Mouse (Mus musculus): ENCODE results near the gene Cfap65. TPM values are rescaled to one million over a fixed set of nuclear protein-coding genes. Genes with fewer than 3 reads are reported as not detected.

The Cfap65 gene
- polyA plus RNA-seq, 2 experiments: under 0.01 TPM; not detected in 1

DNA sequence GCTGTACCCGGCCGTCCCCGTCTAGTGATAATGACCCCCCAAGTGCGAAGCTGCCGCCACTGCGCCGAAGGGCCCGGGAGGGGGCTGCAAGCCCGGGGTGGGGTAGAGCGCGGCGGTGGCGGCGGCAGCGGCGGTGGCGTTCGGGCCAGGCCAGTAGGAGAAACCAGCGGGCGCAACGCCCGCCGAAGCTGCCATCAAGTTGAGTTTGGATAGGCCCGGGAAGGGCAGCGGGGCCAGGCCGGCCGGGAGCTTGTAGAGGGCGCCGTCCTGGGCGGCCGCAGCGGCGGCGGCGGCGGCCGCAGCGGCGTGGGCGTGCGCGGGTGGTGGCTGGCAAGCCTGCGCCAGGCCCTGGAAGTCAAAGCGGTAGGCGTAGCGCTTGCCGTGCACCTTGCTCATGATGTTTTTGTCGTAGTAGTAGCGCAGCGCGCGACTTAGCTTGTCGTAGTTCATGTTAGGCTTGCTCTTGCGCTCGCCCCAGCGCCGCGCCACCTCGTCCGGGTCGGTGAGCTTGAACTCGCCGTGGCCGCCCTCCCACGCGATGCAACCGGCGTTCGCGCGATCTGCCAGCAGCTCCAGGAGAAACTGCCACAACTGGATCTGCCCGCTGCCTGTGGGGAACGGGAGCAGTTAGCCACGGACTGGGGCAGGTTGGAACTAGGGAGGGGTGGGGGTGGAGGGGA is 53.2 kb downstream of the Cfap65 start:
- WGBS (ENCODE audit: insufficient replicate concordance): 1% methylated on average over 74 of the region's 74 CpGs
- no peaks in the 10 kb centered on the region for H3K9me3 ChIP-seq (ENCODE audit: control insufficient read depth, low read length)
- no peaks in the 10 kb centered on the region for H3K36me3 ChIP-seq (replicated peaks; ENCODE audit: control insufficient read depth, insufficient read depth, low read depth)
- DNase-seq (ENCODE audit: low read depth in 3 of 3, low spot score in 3 of 3): no peak
- H3K27me3 ChIP-seq (ENCODE audit: control insufficient read depth, insufficient read depth, low read length): peaks cover 65% of the 10 kb centered on the region
- ATAC-seq (ENCODE audit: insufficient read depth): no peak
- H3K4me3 ChIP-seq (ENCODE audit: insufficient read depth in 1 of 2, low read depth in 2 of 2, low read length in 2 of 2): no peak overlapping the region
- TF ChIP-seq CTCF (IDR thresholded peaks at IDR 0.05; ENCODE audit: low read depth) (no peak), EP300 (IDR thresholded peaks at IDR 0.05; ENCODE audit: low read depth) (no peak)
- no peaks in the 10 kb centered on the region for H3K4me1 ChIP-seq (replicated peaks; ENCODE audit: control insufficient read depth in 2 of 2, insufficient read depth in 2 of 2, low read length in 1 of 2)
- no peak overlapping the region for H3K9ac ChIP-seq (replicated peaks)
- H3K27ac ChIP-seq: no peak overlapping the region
- H3K4me2 ChIP-seq (ENCODE audit: low read depth): peak overlapping the region; percentile 33

DNA sequence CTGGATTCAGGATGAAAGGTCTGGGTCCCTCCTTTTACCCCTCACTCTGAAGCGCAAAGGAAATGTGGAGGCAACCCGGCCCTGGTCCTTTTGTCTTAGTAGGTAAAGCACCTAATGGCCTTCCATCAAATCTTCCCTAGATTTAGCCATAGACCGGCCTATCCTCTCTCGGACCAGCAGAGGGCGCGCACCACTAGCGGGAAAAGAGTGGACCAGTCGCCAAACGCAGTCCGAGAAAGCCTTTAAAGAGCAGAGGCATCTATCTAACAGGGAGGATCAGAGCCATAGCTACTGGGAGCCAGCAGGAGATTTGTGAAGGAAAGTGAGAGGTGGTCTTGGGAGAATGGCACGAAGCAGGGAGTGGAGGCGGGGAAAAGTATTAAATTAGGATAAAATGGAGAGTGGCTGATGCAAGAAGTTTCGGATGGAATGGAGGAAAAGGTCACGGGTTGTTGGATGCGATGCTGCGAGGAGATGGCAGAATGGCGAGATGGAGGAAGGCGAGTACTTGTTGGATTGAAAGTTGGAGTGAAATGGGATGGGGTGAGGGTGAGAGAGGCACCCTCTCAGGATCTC is 54.5 kb downstream of the Cfap65 start:
- no peaks in the 10 kb centered on the region for H3K4me1 ChIP-seq (replicated peaks; ENCODE audit: control insufficient read depth in 2 of 2, insufficient read depth in 2 of 2, low read length in 1 of 2)
- DNase-seq (ENCODE audit: low read depth in 3 of 3, low spot score in 3 of 3) (peak in 1 of 3 experiments; percentile 23), ATAC-seq (ENCODE audit: insufficient read depth) (no peak)
- H3K4me2 ChIP-seq (ENCODE audit: low read depth): no peak overlapping the region
- no peaks in the 10 kb centered on the region for H3K9me3 ChIP-seq (ENCODE audit: control insufficient read depth, low read length)
- H3K27me3 ChIP-seq (ENCODE audit: control insufficient read depth, insufficient read depth, low read length): peaks cover 54% of the 10 kb centered on the region
- 5% methylated on average over 18 of the region's 18 CpGs for WGBS (ENCODE audit: insufficient replicate concordance)
- TF ChIP-seq CTCF (IDR thresholded peaks at IDR 0.05; ENCODE audit: low read depth): peak; percentile 87
- TF ChIP-seq EP300 (IDR thresholded peaks at IDR 0.05; ENCODE audit: low read depth): no peak
- no peaks in the 10 kb centered on the region for H3K36me3 ChIP-seq (replicated peaks; ENCODE audit: control insufficient read depth, insufficient read depth, low read depth)
- H3K27ac ChIP-seq: no peak overlapping the region
- no peak overlapping the region for H3K4me3 ChIP-seq (ENCODE audit: insufficient read depth in 1 of 2, low read depth in 2 of 2, low read length in 2 of 2)
- no peak overlapping the region for H3K9ac ChIP-seq (replicated peaks)

DNA sequence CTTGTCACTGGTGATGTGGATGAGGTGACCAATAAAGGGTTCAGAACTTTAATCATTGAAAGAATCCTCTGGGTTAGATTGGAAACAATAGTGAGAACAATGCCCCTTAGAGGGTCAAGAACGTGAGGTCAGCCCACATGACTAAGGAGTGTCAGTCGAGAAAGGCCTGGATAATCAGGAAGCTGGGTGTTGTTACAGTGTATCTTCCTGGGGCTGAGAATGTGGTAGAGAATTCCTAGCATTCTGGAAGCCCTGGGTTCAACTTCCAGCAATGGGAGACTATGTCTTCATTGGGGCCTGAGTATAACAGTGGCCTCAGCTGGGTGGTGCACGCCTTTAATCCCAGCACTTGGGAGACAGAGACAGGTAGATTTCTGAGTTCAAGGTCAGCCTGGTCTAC is 58.2 kb downstream of the Cfap65 start:
- TF ChIP-seq CTCF (IDR thresholded peaks at IDR 0.05; ENCODE audit: low read depth) (no peak), EP300 (IDR thresholded peaks at IDR 0.05; ENCODE audit: low read depth) (no peak)
- no peaks in the 10 kb centered on the region for H3K9me3 ChIP-seq (ENCODE audit: control insufficient read depth, low read length)
- no peaks in the 10 kb centered on the region for H3K36me3 ChIP-seq (replicated peaks; ENCODE audit: control insufficient read depth, insufficient read depth, low read depth)
- no peak overlapping the region for H3K9ac ChIP-seq (replicated peaks)
- WGBS (ENCODE audit: insufficient replicate concordance): 20% methylated on average over 3 of the region's 3 CpGs
- no peak overlapping the region for H3K4me2 ChIP-seq (ENCODE audit: low read depth)
- no peak overlapping the region for H3K27ac ChIP-seq
- DNase-seq (ENCODE audit: low read depth in 3 of 3, low spot score in 3 of 3) (no peak), ATAC-seq (ENCODE audit: insufficient read depth) (no peak)
- no peak overlapping the region for H3K4me3 ChIP-seq (ENCODE audit: insufficient read depth in 1 of 2, low read depth in 2 of 2, low read length in 2 of 2)
- peaks cover 17% of the 10 kb centered on the region for H3K27me3 ChIP-seq (ENCODE audit: control insufficient read depth, insufficient read depth, low read length)
- no peaks in the 10 kb centered on the region for H3K4me1 ChIP-seq (replicated peaks; ENCODE audit: control insufficient read depth in 2 of 2, insufficient read depth in 2 of 2, low read length in 1 of 2)

GRCm38 (mm10) chr1:74872218-74872617 is 63.2 kb downstream of the Cfap65 start:
- TF ChIP-seq EP300 (IDR thresholded peaks at IDR 0.05; ENCODE audit: low read depth): no peak
- no peak for TF ChIP-seq CTCF (IDR thresholded peaks at IDR 0.05; ENCODE audit: low read depth)
- H3K4me2 ChIP-seq (ENCODE audit: low read depth): no peak overlapping the region
- H3K4me1 ChIP-seq (replicated peaks; ENCODE audit: control insufficient read depth in 2 of 2, insufficient read depth in 2 of 2, low read length in 1 of 2): no peaks in the 10 kb centered on the region
- no peaks in the 10 kb centered on the region for H3K27me3 ChIP-seq (ENCODE audit: control insufficient read depth, insufficient read depth, low read length)
- WGBS (ENCODE audit: insufficient replicate concordance): 54% methylated on average over 2 of the region's 2 CpGs
- H3K9ac ChIP-seq (replicated peaks): no peak overlapping the region
- no peak overlapping the region for H3K4me3 ChIP-seq (ENCODE audit: insufficient read depth in 1 of 2, low read depth in 2 of 2, low read length in 2 of 2)
- DNase-seq (ENCODE audit: low read depth in 3 of 3, low spot score in 3 of 3): no peak
- ATAC-seq (ENCODE audit: insufficient read depth): no peak
- no peaks in the 10 kb centered on the region for H3K9me3 ChIP-seq (ENCODE audit: control insufficient read depth, low read length)
- no peaks in the 10 kb centered on the region for H3K36me3 ChIP-seq (replicated peaks; ENCODE audit: control insufficient read depth, insufficient read depth, low read depth)
- H3K27ac ChIP-seq: no peak overlapping the region

GRCm38 (mm10) chr1:74861783-74862182 is 73.6 kb downstream of the Cfap65 start:
- Histone ChIP-seq H3K36me3 (replicated peaks; ENCODE audit: control insufficient read depth, insufficient read depth, low read depth) (no peaks in the 10 kb centered on the region), H3K27ac (no peak overlapping the region), H3K4me3 (ENCODE audit: insufficient read depth in 1 of 2, low read depth in 2 of 2, low read length in 2 of 2) (no peak overlapping the region), H3K27me3 (ENCODE audit: control insufficient read depth, insufficient read depth, low read length) (peaks cover 26% of the 10 kb centered on the region), H3K4me1 (replicated peaks; ENCODE audit: control insufficient read depth in 2 of 2, insufficient read depth in 2 of 2, low read length in 1 of 2) (no peaks in the 10 kb centered on the region), H3K4me2 (ENCODE audit: low read depth) (no peak overlapping the region), H3K9ac (replicated peaks) (no peak overlapping the region), H3K9me3 (ENCODE audit: control insufficient read depth, low read length) (no peaks in the 10 kb centered on the region)
- DNase-seq (ENCODE audit: low read depth in 3 of 3, low spot score in 3 of 3): no peak
- ATAC-seq (ENCODE audit: insufficient read depth): no peak
- no peak for TF ChIP-seq EP300 (IDR thresholded peaks at IDR 0.05; ENCODE audit: low read depth)
- TF ChIP-seq CTCF (IDR thresholded peaks at IDR 0.05; ENCODE audit: low read depth): no peak

All from liver, embryonic 14.5 days (tissue).